ENCODE assay signal across 21 mouse cellular contexts in genomic region chr10:80802996-80803395, GRCm38 (mm10). TPM values are rescaled to one million over a fixed set of nuclear protein-coding genes. Genes with fewer than 3 reads are reported as not detected.
DNase-seq lines count a peak whose midpoint lies in the region; ATAC-seq and TF ChIP-seq lines count a peak whose summit lies in the region.
"Had no signal": no experiment of that assay in that cellular context is flagged by ENCODE, and none has a peak within 500 bp of the region (broad histone marks: within the 10 kb centered on the region; RNA-seq: fewer than 3 reads in every experiment).

No protein-coding gene starts in this region.

- H3K27ac ChIP-seq in heart, embryonic 12.5 days (ENCODE audit: poor library complexity, severe bottlenecking): no peak overlapping the region
- H3K27ac ChIP-seq in stomach, postnatal 0 days (replicated peaks): no peak overlapping the region
- H3K27ac ChIP-seq: embryonic facial prominence, embryonic 13.5 days; forebrain, embryonic 13.5 days; hindbrain, embryonic 12.5 days; hindbrain, embryonic 15.5 days had no signal

- peaks cover 55% of the 10 kb centered on the region for H3K36me3 ChIP-seq in heart, embryonic 12.5 days
- peaks cover 30% of the 10 kb centered on the region for H3K36me3 ChIP-seq in stomach, postnatal 0 days (ENCODE audit: control insufficient read depth, insufficient read depth, low read length)

- no peak for TF ChIP-seq CTCF in stomach, postnatal 0 days (IDR thresholded peaks at IDR 0.05; ENCODE audit: low read depth)

- peaks cover 5% of the 10 kb centered on the region for H3K27me3 ChIP-seq in heart, embryonic 12.5 days (replicated peaks)
- H3K27me3 ChIP-seq in stomach, postnatal 0 days (ENCODE audit: control insufficient read depth, insufficient read depth, low read length): no peaks in the 10 kb centered on the region
- H3K27me3 ChIP-seq: hindbrain, embryonic 15.5 days had no signal

- H3K4me3 ChIP-seq in heart, embryonic 12.5 days: no peak overlapping the region
- H3K4me3 ChIP-seq in stomach, postnatal 0 days (ENCODE audit: low read depth, low read length): no peak overlapping the region
- H3K4me3 ChIP-seq: embryonic facial prominence, embryonic 13.5 days; erythroblast, embryonic 14.5 days; forebrain, embryonic 13.5 days; hindbrain, embryonic 12.5 days; hindbrain, embryonic 15.5 days had no signal

- H3K9ac ChIP-seq in heart, embryonic 12.5 days: no peak overlapping the region
- no peak overlapping the region for H3K9ac ChIP-seq in stomach, postnatal 0 days (ENCODE audit: low read length)
- H3K9ac ChIP-seq: forebrain, embryonic 13.5 days; forebrain, postnatal 0 days; hindbrain, embryonic 12.5 days; hindbrain, embryonic 15.5 days had no signal

- H3K4me2 ChIP-seq in heart, embryonic 12.5 days: no peak overlapping the region
- no peak overlapping the region for H3K4me2 ChIP-seq in stomach, postnatal 0 days (replicated peaks; ENCODE audit: low read depth)
- H3K4me2 ChIP-seq: embryonic facial prominence, embryonic 13.5 days; forebrain, embryonic 13.5 days; hindbrain, embryonic 12.5 days; hindbrain, embryonic 15.5 days had no signal

- no peak for ATAC-seq in heart, embryonic 12.5 days (ENCODE audit: insufficient number of reproducible peaks, low FRiP score)
- ATAC-seq in stomach, postnatal 0 days (ENCODE audit: low FRiP score, low TSS enrichment): no peak
- ATAC-seq: activated CD4-positive, CD25-positive, alpha-beta regulatory T cell, adult 4 months; forebrain, embryonic 13.5 days; forebrain, postnatal 0 days had no signal

- DNase-seq in cerebellum, adult 11-12 months: peak; percentile 42
- no peak for DNase-seq in cerebellum, adult 8-10 months
- peak; percentile 90 for DNase-seq in heart, adult 11 months
- DNase-seq in right cerebral cortex, postnatal 14 days: peak; percentile 4
- no peak for DNase-seq in right cerebral cortex, postnatal 36 days (ENCODE audit: low spot score in 2 of 2)
- peak; percentile 14 for DNase-seq in stomach, postnatal 0 days (ENCODE audit: low spot score)
- DNase-seq in spleen, postnatal 14 days (ENCODE audit: low spot score in 2 of 2): no peak
- DNase-seq: adrenal gland, adult 8-10 months; adrenal gland, postnatal 25 days; cerebellum, adult 18-20 months; cerebellum, adult 9-11 months; forebrain, postnatal 0 days; gastrocnemius, postnatal 25 days had no signal

- TF ChIP-seq EP300 in stomach, postnatal 0 days (optimal IDR thresholded peaks at IDR 0.05): no peak

- WGBS in heart, embryonic 12.5 days: 72% methylated on average over 3 of the region's 3 CpGs
- 79% methylated on average over 3 of the region's 3 CpGs for WGBS in stomach, postnatal 0 days

- no peaks in the 10 kb centered on the region for H3K9me3 ChIP-seq in heart, embryonic 12.5 days (replicated peaks)
- H3K9me3 ChIP-seq in stomach, postnatal 0 days (ENCODE audit: control insufficient read depth, low read length): no peaks in the 10 kb centered on the region
- H3K9me3 ChIP-seq: embryonic facial prominence, embryonic 13.5 days; forebrain, embryonic 13.5 days; hindbrain, embryonic 12.5 days; hindbrain, embryonic 15.5 days had no signal

- peaks cover 47% of the 10 kb centered on the region for H3K4me1 ChIP-seq in heart, embryonic 12.5 days (replicated peaks)
- H3K4me1 ChIP-seq in stomach, postnatal 0 days (replicated peaks; ENCODE audit: control insufficient read depth, insufficient read depth): 0 out of 2 replicates have a peak, but pooled peaks cover 2% of the 10 kb centered on the region

RNA-seq across cellular contexts. Expression of gene Amh, which starts 2.0 kb away (rescaled TPM):
- polyA plus RNA-seq in heart, embryonic 12.5 days (2016; fragmentation: Nextera tagmentation; extraction: Ambion mirVana): 0.14 and 0.23 TPM in 2 replicates
- 6.8 and 6.9 TPM in 2 replicates for polyA plus RNA-seq in stomach, postnatal 0 days (2015; fragmentation: Nextera tagmentation; extraction: Ambion mirVana)
- polyA plus RNA-seq: activated CD4-positive, CD25-positive, alpha-beta regulatory T cell, adult 4 months; embryonic facial prominence, embryonic 13.5 days; forebrain, postnatal 0 days; hindbrain, embryonic 12.5 days; intestine, embryonic 14.5 days had no signal

RNA-seq across cellular contexts. Expression of gene Plekhj1, which starts 4.6 kb away (rescaled TPM):
- 82.4 and 83.2 TPM in 2 replicates for polyA plus RNA-seq in heart, embryonic 12.5 days (2016; fragmentation: Nextera tagmentation; extraction: Ambion mirVana)
- 62.0 and 65.8 TPM in 2 replicates for polyA plus RNA-seq in stomach, postnatal 0 days (2015; fragmentation: Nextera tagmentation; extraction: Ambion mirVana)

RNA-seq across cellular contexts. Expression of gene Sf3a2, which starts 5.0 kb away (rescaled TPM):
- polyA plus RNA-seq in heart, embryonic 12.5 days (2016; fragmentation: Nextera tagmentation; extraction: Ambion mirVana): 51.2 and 58.3 TPM in 2 replicates
- polyA plus RNA-seq in stomach, postnatal 0 days (2015; fragmentation: Nextera tagmentation; extraction: Ambion mirVana): 27.7 and 31.8 TPM in 2 replicates

RNA-seq across cellular contexts. Expression of gene Jsrp1, which starts 10.3 kb away (rescaled TPM):
- polyA plus RNA-seq in heart, embryonic 12.5 days (2016; fragmentation: Nextera tagmentation; extraction: Ambion mirVana): 6.1 and 6.7 TPM in 2 replicates
- polyA plus RNA-seq in stomach, postnatal 0 days (2015; fragmentation: Nextera tagmentation; extraction: Ambion mirVana): 0.86 and 0.96 TPM in 2 replicates
- polyA plus RNA-seq: activated CD4-positive, CD25-positive, alpha-beta regulatory T cell, adult 4 months; erythroblast, embryonic 14.5 days; forebrain, embryonic 13.5 days had no signal

RNA-seq across cellular contexts. Expression of gene Oaz1, which starts 23.5 kb away (rescaled TPM):
- 1,577 and 1,597 TPM in 2 replicates for polyA plus RNA-seq in heart, embryonic 12.5 days (2016; fragmentation: Nextera tagmentation; extraction: Ambion mirVana)
- polyA plus RNA-seq in stomach, postnatal 0 days (2015; fragmentation: Nextera tagmentation; extraction: Ambion mirVana): 1,070 and 1,103 TPM in 2 replicates

Comparison
In these comparisons a context has a peak if more than half of its experiments do, and no peak if none do; other contexts are left out.
1. DNase-seq: peak in cerebellum, adult 11-12 months (single experiment), heart, adult 11 months (single experiment), right cerebral cortex, postnatal 14 days (single experiment) and stomach, postnatal 0 days (single experiment); none in cerebellum, adult 8-10 months (single experiment), right cerebral cortex, postnatal 36 days (0 of 2) and spleen, postnatal 14 days (0 of 2).